Mouse (Mus musculus): ENCODE measurements around the gene Parvb.
"Not testable (repeated sequence)": the region's sequence is repeated elsewhere in the genome, so short reads cannot be mapped to it uniquely, and the experiment has no call there.

Parvb gene

GRCm38 (mm10) chr15:84258602-84259355, 26.9 kb downstream of the Parvb start:
- DNase-seq = no peak

GRCm38 (mm10) chr15:84260123-84260822, 28.4 kb downstream of the Parvb start:
- peak; percentile 76 for DNase-seq

- no peak for DNase-seq
Observed at GRCm38 (mm10) chr15:84262630-84263029, 30.8 kb downstream of the Parvb start.

- DNase-seq = no peak
Observed at GRCm38 (mm10) chr15:84263573-84263972, 31.7 kb downstream of the Parvb start.

GRCm38 (mm10) chr15:84265141-84265540, 33.3 kb downstream of the Parvb start:
- no peak for DNase-seq

- no peak for DNase-seq
Observed at GRCm38 (mm10) chr15:84266290-84266689, 34.4 kb downstream of the Parvb start.

GRCm38 (mm10) chr15:84267720-84268260, 35.9 kb downstream of the Parvb start:
- DNase-seq = no peak

- DNase-seq = no peak
Observed at GRCm38 (mm10) chr15:84269107-84269633, 37.3 kb downstream of the Parvb start.

- no peak for DNase-seq
Observed at GRCm38 (mm10) chr15:84270032-84270431, 38.2 kb downstream of the Parvb start.

GRCm38 (mm10) chr15:84270463-84270862, 38.6 kb downstream of the Parvb start:
- no peak for DNase-seq

GRCm38 (mm10) chr15:84276066-84276465, 44.2 kb downstream of the Parvb start:
- DNase-seq = no peak

- DNase-seq = no peak
Observed at GRCm38 (mm10) chr15:84278091-84278490, 46.2 kb downstream of the Parvb start.

- no peak for DNase-seq
Observed at GRCm38 (mm10) chr15:84278656-84279055, 46.8 kb downstream of the Parvb start.

GRCm38 (mm10) chr15:84280309-84280708, 48.5 kb downstream of the Parvb start:
- no peak for DNase-seq

- no peak for DNase-seq
Observed at GRCm38 (mm10) chr15:84280712-84281347, 49.0 kb downstream of the Parvb start.

- DNase-seq = peak; percentile 21 to 31
Observed at GRCm38 (mm10) chr15:84282206-84283085, 50.6 kb downstream of the Parvb start.

GRCm38 (mm10) chr15:84284059-84284458, 52.2 kb downstream of the Parvb start:
- peak; percentile 34 to 41 for DNase-seq

GRCm38 (mm10) chr15:84285453-84285852, 53.6 kb downstream of the Parvb start:
- no peak for DNase-seq

- not testable (repeated sequence) for DNase-seq
Observed at GRCm38 (mm10) chr15:84288953-84289352, 57.1 kb downstream of the Parvb start.

GRCm38 (mm10) chr15:84291097-84291496, 59.3 kb downstream of the Parvb start:
- no peak for DNase-seq

- DNase-seq = no peak
Observed at GRCm38 (mm10) chr15:84293590-84293989, 61.7 kb downstream of the Parvb start.

GRCm38 (mm10) chr15:84294391-84294790, 62.5 kb downstream of the Parvb start:
- DNase-seq = no peak

Data from cerebellum, postnatal 36 days (tissue).